Mouse (Mus musculus) erythroblast, embryonic 14.5 days (primary cell): Measurements from ENCODE around the gene Utp11. TPM values are rescaled to one million over a fixed set of nuclear protein-coding genes. Genes with fewer than 3 reads are reported as not detected.

ENCODE experiments used
- H3K27me3 ChIP-seq: 2 replicates; pipeline ENCODE4 v1.6.1; 2012; ENCODE audit warnings: inconsistent platforms; ENCODE audit not compliant: control insufficient read depth
- H3K36me3 ChIP-seq: 2 replicates; pipeline ENCODE4 v1.6.1; 2012; ENCODE audit warnings: mild to moderate bottlenecking, inconsistent platforms; ENCODE audit not compliant: control insufficient read depth
- H3K4me1 ChIP-seq: 2 replicates; pipeline ENCODE4 v1.6.1; 2012; ENCODE audit warnings: inconsistent platforms; ENCODE audit not compliant: control insufficient read depth
- H3K4me3 ChIP-seq: replicated peaks from 2 replicates; pipeline ENCODE3; 2012; ENCODE audit warnings: moderate library complexity, mild to moderate bottlenecking, inconsistent platforms
- H3K9me3 ChIP-seq: 2 replicates; pipeline ENCODE4 v1.6.1; 2012; ENCODE audit warnings: low read length, inconsistent platforms, mixed read lengths; ENCODE audit not compliant: control insufficient read depth
- GATA1 ChIP-seq: IDR thresholded peaks from 2 replicates; pipeline ENCODE4 v1.6.1; 2012; ENCODE audit warnings: low read length, inconsistent platforms, mixed read lengths
- TAL1 ChIP-seq: IDR thresholded peaks from 3 replicates; pipeline ENCODE4 v1.6.1; 2012; ENCODE audit warnings: low read length, inconsistent platforms, mixed read lengths
- polyA plus RNA-seq: library from polyadenylated mRNA; stranded (reverse); fragments of >175 nt; gene quantifications from 2 replicates; pipeline ENCODE4 v1.2.3, GENCODE M21; 2012

The Utp11 gene
- polyA plus RNA-seq, 1 experiment = 0.50 TPM

DNA sequence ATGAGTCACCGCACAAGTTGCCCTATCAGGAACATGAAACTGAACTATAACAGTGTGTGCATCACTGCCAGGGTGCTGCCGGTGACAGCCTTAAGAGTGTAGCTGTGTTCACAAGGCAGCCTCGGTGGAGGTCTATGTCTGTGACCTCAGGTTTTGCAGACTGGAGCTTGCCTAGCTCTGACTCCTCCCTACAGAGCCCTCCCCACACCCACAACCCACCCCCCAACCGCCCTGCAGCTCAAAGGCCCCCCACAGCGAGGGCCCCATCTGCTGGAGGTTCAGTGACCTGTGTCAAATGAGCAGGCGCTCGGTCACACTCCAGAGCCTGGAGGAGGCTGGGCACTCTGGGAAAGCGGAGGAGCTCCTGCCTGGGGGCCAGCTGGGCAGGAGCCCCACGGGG is 40.5 kb downstream of the Utp11 start:
- no peak for TF ChIP-seq TAL1
- TF ChIP-seq GATA1 = no peak
- Histone ChIP-seq H3K4me1 (peaks cover 12% of the 10 kb centered on the region), H3K4me3 (no peak overlapping the region), H3K27me3 (peaks cover 100% of the 10 kb centered on the region), H3K9me3 (peaks cover 11% of the 10 kb centered on the region; the same call in 1 of the 2 replicates), H3K36me3 (no peaks in the 10 kb centered on the region)

DNA sequence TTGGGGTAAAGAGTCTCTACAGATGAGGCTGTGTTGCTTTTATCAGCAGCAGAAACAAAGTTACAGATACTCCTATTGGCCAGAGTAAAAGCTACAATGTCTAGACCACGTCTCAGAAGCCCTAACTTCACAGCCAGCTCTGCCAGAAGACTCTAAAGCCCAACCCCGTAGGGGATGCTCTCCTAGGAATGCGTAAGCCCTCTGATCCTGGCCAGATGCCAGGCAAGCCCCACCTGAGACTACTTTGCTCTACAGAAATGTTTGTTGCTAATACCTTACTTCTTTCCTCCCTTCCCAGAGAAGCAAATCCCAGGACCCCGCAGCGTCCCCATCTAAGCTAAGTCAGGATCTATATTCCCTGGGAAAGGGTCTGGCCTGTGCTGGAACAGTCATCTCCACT is 45.5 kb downstream of the Utp11 start:
- H3K27me3 ChIP-seq = peaks cover 85% of the 10 kb centered on the region
- no peaks in the 10 kb centered on the region for H3K9me3 ChIP-seq
- no peak overlapping the region for H3K4me3 ChIP-seq
- no peaks in the 10 kb centered on the region for H3K36me3 ChIP-seq
- TF ChIP-seq TAL1 (no peak), GATA1 (no peak)
- H3K4me1 ChIP-seq = peaks cover 34% of the 10 kb centered on the region

DNA sequence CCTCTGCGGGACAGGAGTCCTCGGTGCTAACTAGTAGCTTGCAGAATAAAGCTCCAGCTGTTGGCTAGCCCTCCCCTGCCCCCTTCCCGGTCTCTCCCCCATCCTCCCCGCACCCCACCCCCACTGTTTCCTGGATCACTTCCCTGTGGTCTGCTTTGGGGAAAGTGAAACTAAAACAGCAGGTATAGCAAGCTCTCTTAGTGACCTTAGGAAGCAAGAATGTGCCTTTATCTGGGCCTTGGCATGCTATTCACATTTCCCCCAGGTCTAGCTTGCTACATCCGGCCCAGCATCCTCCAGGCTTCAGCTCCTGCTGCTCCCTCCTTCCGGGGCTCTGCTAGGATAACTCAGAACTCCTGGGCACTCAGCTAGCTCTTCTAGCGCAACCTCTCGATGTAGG is 46.8 kb downstream of the Utp11 start:
- Histone ChIP-seq H3K4me3 (no peak overlapping the region), H3K36me3 (no peaks in the 10 kb centered on the region), H3K27me3 (peaks cover 81% of the 10 kb centered on the region)

DNA sequence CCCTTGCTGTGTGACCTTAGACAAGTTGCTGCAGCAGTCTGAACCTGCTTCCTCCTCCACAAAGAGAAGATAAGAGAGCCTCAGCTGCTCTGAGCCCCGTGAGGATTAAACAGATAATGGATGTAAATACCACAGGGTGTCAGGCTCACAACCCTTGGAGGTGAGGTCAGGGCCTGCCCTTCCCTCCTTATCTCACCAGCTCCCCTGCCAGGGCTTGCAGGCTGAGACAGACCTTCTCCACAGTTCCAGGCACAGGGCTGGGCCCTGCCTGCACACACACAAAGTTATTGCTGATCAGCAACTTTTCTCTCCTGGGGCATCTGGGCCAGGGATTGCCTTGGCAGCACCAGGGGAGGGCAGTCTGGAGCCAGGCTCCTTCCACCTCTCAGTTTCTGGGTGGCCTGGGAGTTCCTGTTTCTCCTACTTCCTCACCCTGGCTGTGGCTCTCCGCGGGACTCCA is 48.4 kb downstream of the Utp11 start:
- TF ChIP-seq TAL1 (peak; percentile 36; the same call in 1 of the 3 replicates), GATA1 (no peak; the same call in 1 of the 2 replicates)
- no peaks in the 10 kb centered on the region for H3K36me3 ChIP-seq
- peaks cover 34% of the 10 kb centered on the region for H3K4me1 ChIP-seq
- no peaks in the 10 kb centered on the region for H3K9me3 ChIP-seq
- H3K4me3 ChIP-seq = peak overlapping the region; percentile 10
- peaks cover 78% of the 10 kb centered on the region for H3K27me3 ChIP-seq

More for the DNA sequence above, 46.8 kb downstream of the Utp11 start:
- Histone ChIP-seq H3K4me1 (peaks cover 34% of the 10 kb centered on the region), H3K9me3 (no peaks in the 10 kb centered on the region)
- TF ChIP-seq TAL1 (no peak), GATA1 (no peak)

DNA sequence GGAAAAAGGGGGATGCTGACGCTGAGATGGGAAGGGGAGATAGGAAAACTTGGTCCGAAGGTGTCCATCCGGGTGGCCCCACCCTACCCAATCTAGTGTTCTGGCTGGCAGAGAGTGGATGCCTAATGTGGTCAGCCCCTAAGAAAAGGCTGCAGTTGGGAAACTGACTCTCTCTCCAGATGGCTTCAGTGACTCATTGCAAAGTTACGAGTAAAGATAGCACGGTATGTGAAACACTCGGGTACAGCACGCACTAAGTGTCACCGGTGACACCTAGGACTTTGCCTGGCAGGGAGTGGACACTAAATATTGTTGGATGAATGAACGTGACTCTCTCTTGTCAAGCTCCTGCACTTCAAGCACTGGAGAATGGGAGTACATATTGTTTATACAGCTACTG is 49.5 kb downstream of the Utp11 start:
- Histone ChIP-seq H3K27me3 (peaks cover 78% of the 10 kb centered on the region), H3K9me3 (no peaks in the 10 kb centered on the region)
- TF ChIP-seq TAL1 (no peak), GATA1 (no peak)

DNA sequence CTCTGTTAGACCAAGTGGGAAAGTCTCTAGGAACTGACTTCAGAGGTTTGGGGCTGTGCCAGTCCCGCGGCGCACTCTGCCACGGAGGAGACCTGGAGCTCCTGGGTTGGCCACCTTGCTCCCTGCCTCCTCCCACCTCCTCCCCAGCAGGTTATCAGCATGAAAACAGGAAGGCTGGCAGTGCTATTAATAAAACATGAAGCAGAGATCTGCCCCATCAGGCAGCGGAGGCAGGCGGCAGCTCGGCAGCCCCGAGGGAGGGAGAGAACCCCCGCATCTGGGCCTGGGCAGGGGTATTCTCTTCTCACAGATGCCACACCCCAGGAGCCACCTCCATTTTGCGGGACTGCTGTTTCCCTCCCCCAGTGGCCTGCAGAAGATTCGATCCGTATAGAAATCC is 53.7 kb downstream of the Utp11 start:
- peaks cover 63% of the 10 kb centered on the region for H3K27me3 ChIP-seq
- no peak overlapping the region for H3K4me3 ChIP-seq
- H3K36me3 ChIP-seq = no peaks in the 10 kb centered on the region
- no peaks in the 10 kb centered on the region for H3K9me3 ChIP-seq
- H3K4me1 ChIP-seq = peaks cover 16% of the 10 kb centered on the region
- TF ChIP-seq TAL1 = no peak
- no peak for TF ChIP-seq GATA1

More for the DNA sequence above, 49.5 kb downstream of the Utp11 start:
- Histone ChIP-seq H3K36me3 (no peaks in the 10 kb centered on the region), H3K4me3 (no peak overlapping the region), H3K4me1 (peaks cover 37% of the 10 kb centered on the region)

DNA sequence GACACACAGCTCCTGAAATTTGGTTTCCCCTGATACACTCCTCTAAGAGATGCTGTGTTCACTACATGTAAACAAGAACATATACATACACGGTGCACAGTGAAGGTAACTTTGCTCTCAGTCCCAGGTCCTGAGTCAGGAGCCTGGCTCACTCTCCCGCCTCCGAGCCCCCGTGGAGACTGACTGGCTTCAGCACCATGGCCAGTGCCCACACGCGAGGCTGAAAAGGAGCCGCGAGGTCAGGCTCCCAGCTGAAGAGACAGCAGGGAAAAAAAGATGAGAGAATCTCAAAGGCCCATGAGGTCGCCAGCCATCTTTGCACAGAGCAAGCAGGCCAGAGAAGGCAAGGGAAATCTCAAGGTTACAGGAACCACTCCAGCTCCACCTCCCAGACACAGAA is 60.1 kb downstream of the Utp11 start:
- Histone ChIP-seq H3K36me3 (no peaks in the 10 kb centered on the region), H3K4me1 (peaks cover 3% of the 10 kb centered on the region; the same call in 1 of the 2 replicates), H3K27me3 (peaks cover 27% of the 10 kb centered on the region), H3K9me3 (no peaks in the 10 kb centered on the region), H3K4me3 (no peak overlapping the region)
- TF ChIP-seq TAL1 (no peak), GATA1 (no peak)

DNA sequence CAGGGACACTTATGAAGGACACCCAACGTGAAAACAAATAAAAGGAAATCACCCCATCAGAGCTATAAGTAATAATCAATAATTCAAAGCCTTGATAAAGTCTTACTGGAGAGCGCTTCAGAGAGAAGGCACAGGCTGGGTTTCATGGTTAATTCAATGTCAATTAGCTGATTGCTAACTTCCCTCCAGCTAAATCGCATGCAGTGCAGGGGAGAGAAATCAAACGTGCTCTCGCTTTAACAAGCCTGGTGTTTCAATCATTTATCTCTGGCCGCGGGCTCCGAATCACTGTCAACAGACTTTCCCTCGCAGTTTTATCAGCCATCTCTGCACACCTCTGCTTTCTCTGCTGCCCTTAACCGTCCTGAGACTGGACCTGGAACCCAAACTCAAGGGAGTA is 60.5 kb downstream of the Utp11 start:
- H3K36me3 ChIP-seq = no peaks in the 10 kb centered on the region
- no peak overlapping the region for H3K4me3 ChIP-seq
- no peak for TF ChIP-seq TAL1
- no peak for TF ChIP-seq GATA1
- peaks cover 3% of the 10 kb centered on the region; the same call in 1 of the 2 replicates for H3K4me1 ChIP-seq
- H3K9me3 ChIP-seq = no peaks in the 10 kb centered on the region
- peaks cover 24% of the 10 kb centered on the region for H3K27me3 ChIP-seq

DNA sequence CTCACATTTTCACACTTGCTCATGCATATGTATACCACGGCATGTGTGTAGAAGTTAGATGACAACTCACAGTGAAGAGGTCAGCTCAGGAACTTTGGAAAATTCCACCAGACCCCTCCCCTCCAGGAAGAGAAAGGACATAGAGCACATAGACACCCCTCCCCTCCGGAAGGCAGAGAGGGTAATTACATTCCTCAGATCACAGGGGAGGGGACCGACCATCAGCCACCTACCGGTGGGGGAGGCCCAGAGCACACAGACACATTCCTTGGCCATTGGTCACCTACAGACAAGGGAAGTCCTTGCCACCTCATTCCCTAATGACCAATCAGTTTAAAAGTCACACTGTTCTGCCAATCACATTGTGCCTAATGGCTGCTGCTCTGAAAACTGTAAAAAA is 61.9 kb downstream of the Utp11 start:
- Histone ChIP-seq H3K4me1 (peaks cover 3% of the 10 kb centered on the region; the same call in 1 of the 2 replicates), H3K9me3 (no peaks in the 10 kb centered on the region), H3K27me3 (peaks cover 16% of the 10 kb centered on the region), H3K36me3 (no peaks in the 10 kb centered on the region), H3K4me3 (no peak overlapping the region)
- TF ChIP-seq GATA1 (no peak), TAL1 (no peak)

Other genes starting within 250 kb of the Utp11 start
- not detected in 2 replicates for gene 3100002H09Rik, start 82.8 kb downstream of the Utp11 start, polyA plus RNA-seq
- 0.01 and 0.02 TPM in 2 replicates for gene Pou3f1, start 36.8 kb downstream of the Utp11 start, polyA plus RNA-seq
- 0.05 and 0.09 TPM in 2 replicates for gene Fhl3, start 7.1 kb upstream of the Utp11 start, polyA plus RNA-seq
- 2.5 and 3.6 TPM in 2 replicates for gene Sf3a3, start 21.2 kb upstream of the Utp11 start, polyA plus RNA-seq
- 1.5 and 2.5 TPM in 2 replicates for gene Inpp5b, start 48.2 kb upstream of the Utp11 start, polyA plus RNA-seq
- gene Mtf1, start 108.5 kb upstream of the Utp11 start, polyA plus RNA-seq = 3.1 and 3.6 TPM in 2 replicates
- 0.76 and 1.0 TPM in 2 replicates for gene Yrdc, start 157.1 kb upstream of the Utp11 start, polyA plus RNA-seq
- gene 1110065P20Rik, start 157.6 kb upstream of the Utp11 start, polyA plus RNA-seq = 0.90 and 1.2 TPM in 2 replicates
- gene Maneal, start 168.6 kb upstream of the Utp11 start, polyA plus RNA-seq = not detected in 2 replicates
- gene Epha10, start 187.3 kb upstream of the Utp11 start, polyA plus RNA-seq = not detected in 2 replicates
- 0.52 and 0.61 TPM in 2 replicates for gene 9930104L06Rik, start 243.4 kb upstream of the Utp11 start, polyA plus RNA-seq
- 34.5 and 34.6 TPM in 2 replicates for gene Cdca8, start 245.7 kb upstream of the Utp11 start, polyA plus RNA-seq